Mouse (Mus musculus) E14TG2a.4 (cell line): ENCODE measurements around the gene Zfp64.

Experiments
- H3K27me3 ChIP-seq: 2 replicates; pipeline ENCODE4 v1.6.1; 2014; ENCODE audit warnings: low read length, control low read depth; ENCODE audit not compliant: insufficient read depth
- H3K36me3 ChIP-seq: 2 replicates; pipeline ENCODE4 v1.6.1; 2014; ENCODE audit warnings: low read length, control low read depth; ENCODE audit not compliant: insufficient read depth
- H3K4me1 ChIP-seq: replicated peaks from 2 replicates; pipeline ENCODE4 v1.6.1; 2014; ENCODE audit warnings: low read depth, low read length, control low read depth
- H3K4me3 ChIP-seq: replicated peaks from 2 replicates; pipeline ENCODE4 v1.5.1; 2014; ENCODE audit warnings: mild to moderate bottlenecking, low read length
- H3K9me3 ChIP-seq: 2 replicates; pipeline ENCODE4 v1.6.1; 2014; ENCODE audit warnings: low read length, control low read depth
- CTCF ChIP-seq: conservative IDR thresholded peaks from 2 replicates; pipeline ENCODE4 v1.5.1; 2014; ENCODE audit warnings: low read length
- NANOG ChIP-seq: IDR thresholded peaks from 2 replicates; pipeline ENCODE4 v1.6.1; 2014; ENCODE audit warnings: borderline replicate concordance, low read length, mixed read lengths
- POU5F1 ChIP-seq: IDR thresholded peaks from 2 replicates; pipeline ENCODE4 v1.6.1; 2014; ENCODE audit warnings: low read length, borderline replicate concordance

The Zfp64 gene

DNA sequence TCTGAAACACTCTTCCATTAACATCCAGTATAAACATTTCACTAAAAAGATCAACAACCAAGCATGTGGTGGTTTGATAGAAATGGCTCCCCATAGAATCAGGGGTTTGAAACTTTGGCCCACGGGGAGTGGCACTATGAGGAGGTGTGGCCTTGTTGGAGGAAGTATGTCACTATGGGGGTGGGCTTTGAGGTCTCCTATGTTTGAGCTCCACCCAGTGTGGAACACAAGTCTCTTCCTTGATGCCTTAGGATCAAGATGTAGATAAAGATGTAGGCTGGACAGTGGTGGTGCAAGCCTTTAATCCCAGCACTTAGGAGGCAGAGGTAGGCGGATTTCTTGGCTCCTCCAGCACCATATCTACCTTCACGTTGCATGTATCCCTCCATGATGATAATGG, 5.4 kb upstream of the Zfp64 start:
- H3K9me3 ChIP-seq = no peaks in the 10 kb centered on the region
- TF ChIP-seq POU5F1 (no peak), CTCF (no peak), NANOG (no peak)
- H3K36me3 ChIP-seq = peaks cover 32% of the 10 kb centered on the region
- H3K4me3 ChIP-seq = peak overlapping the region; percentile 100
- peaks cover 70% of the 10 kb centered on the region for H3K4me1 ChIP-seq
- no peaks in the 10 kb centered on the region for H3K27me3 ChIP-seq

DNA sequence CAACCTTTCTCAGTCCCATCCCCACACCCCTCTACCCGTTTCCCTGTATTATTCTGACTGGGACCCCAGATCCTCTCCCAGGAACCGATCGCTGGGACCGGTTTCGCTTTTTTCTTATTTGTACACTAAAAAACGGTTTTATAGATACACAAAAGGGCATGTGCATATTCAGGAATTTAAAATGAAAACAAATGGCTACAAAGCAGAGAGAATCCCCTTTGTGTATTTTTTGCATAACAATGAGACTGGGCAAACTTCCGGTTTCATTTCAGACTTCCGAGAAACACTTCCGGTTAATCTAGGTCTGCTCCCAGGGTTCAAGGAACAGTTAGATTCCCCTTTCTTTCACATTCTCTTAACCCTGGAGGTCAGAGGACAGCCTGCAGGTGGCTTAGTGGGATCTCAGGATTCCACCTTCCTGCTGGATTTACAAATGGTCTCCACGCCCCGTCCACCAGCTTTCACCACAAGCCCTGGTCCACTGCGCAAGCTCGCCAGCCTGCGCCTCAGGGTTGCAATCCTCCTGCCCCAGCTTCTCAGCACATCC, 4.0 kb upstream of the Zfp64 start:
- Histone ChIP-seq H3K4me3 (peak overlapping the region; percentile 100), H3K27me3 (no peaks in the 10 kb centered on the region)
- TF ChIP-seq POU5F1 = peak; percentile 100
- TF ChIP-seq NANOG = no peak

DNA sequence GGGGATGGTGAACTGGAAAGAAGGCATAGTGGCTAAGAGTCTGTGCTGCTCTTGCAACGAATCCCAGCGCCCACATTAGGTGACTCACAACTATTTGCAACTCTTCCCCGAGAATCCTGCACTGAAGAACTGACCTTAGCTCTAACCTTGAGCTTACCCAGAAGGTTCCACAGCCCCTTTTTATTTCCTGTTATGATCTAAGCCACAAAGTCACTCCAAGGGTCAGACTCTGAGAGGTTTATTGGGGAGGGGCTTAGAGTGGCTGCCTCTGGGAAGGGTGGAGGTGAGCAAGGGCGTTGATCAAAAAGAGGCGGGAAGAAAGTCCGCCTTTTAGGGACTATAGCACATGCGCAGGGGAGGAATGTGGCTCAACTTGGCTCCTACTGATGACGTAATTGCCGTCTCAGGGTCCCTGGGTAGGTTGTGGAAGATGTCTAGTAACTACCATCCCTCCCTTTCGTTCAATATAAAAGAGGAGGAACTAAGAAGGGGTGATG, 511 bp upstream of the Zfp64 start:
- peaks cover 73% of the 10 kb centered on the region for H3K4me1 ChIP-seq
- H3K4me3 ChIP-seq = peak overlapping the region; percentile 100
- peaks cover 43% of the 10 kb centered on the region for H3K36me3 ChIP-seq
- H3K9me3 ChIP-seq = no peaks in the 10 kb centered on the region
- no peaks in the 10 kb centered on the region for H3K27me3 ChIP-seq
- TF ChIP-seq POU5F1 (no peak), NANOG (no peak), CTCF (no peak)

More for the DNA sequence above, 4.0 kb upstream of the Zfp64 start:
- no peaks in the 10 kb centered on the region for H3K9me3 ChIP-seq
- peaks cover 68% of the 10 kb centered on the region for H3K4me1 ChIP-seq
- H3K36me3 ChIP-seq = peaks cover 25% of the 10 kb centered on the region

DNA sequence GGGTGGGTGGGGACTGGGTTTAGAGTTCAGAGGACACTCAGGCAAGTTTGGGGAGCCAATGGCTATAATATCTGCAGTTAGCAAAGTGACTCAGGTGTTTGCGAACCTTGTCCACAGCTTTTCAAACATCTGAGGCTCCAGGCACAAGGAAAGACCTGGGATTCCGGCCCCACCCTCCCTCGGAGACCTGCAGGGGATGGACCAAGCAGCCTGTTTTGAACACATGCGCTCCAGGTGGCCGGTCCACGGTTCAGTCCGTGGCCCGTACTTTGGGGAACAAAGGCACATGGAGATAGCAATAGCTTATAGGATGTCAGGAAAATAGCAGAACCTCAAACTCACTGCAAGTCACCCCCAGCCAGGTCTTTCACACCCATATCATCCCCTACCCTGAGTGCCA, 1.0 kb downstream of the Zfp64 start:
- Histone ChIP-seq H3K9me3 (no peaks in the 10 kb centered on the region), H3K36me3 (peaks cover 58% of the 10 kb centered on the region), H3K4me1 (peaks cover 75% of the 10 kb centered on the region), H3K27me3 (no peaks in the 10 kb centered on the region), H3K4me3 (peak overlapping the region; percentile 100)
- TF ChIP-seq NANOG = no peak
- no peak for TF ChIP-seq POU5F1
- TF ChIP-seq CTCF = no peak

DNA sequence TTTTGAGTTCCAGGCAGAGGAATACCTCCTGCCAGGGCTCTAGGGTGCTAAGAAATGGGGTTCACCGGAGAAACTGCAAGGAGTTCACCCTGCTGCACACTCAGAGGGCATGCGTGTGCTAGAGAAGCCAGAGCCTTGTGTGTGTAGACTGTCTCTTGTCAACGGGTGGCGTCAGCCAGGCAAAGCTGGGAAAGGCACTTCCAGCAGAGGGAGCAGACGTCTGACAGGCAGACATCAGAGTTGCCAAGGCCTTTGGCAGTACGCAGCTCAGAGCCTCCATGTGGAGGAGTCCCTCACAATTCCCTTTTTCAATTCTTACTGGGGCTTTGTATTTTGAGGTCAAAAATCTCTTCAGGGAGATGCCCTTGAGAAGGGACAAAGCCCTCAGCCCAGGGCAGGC, 6.9 kb downstream of the Zfp64 start:
- Histone ChIP-seq H3K4me3 (no peak overlapping the region), H3K36me3 (peaks cover 94% of the 10 kb centered on the region), H3K27me3 (no peaks in the 10 kb centered on the region), H3K4me1 (peaks cover 80% of the 10 kb centered on the region), H3K9me3 (no peaks in the 10 kb centered on the region)
- TF ChIP-seq NANOG (no peak), POU5F1 (no peak), CTCF (no peak)

DNA sequence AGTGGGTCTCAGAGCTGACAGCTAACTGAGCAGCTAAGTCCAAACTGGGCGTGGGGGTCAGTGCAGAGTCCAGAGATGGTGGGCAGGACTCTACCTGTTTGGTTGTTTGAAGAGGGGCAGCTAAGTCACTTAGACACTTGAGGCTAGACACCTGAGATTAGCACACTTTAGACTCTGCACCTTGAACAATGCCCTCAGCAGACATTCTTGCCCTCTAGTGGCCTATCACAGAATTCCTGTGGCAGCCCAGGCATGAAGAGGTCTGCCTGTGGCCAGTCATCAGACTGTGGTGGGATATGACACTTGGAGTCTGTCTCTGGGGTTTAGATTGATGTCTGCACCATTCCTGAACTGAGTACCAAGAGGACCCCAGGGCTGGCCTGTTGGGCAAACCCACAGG, 7.7 kb downstream of the Zfp64 start:
- peaks cover 97% of the 10 kb centered on the region for H3K36me3 ChIP-seq
- no peak for TF ChIP-seq POU5F1
- peak; percentile 51; the same call in 1 of the 2 replicates for TF ChIP-seq CTCF
- no peak for TF ChIP-seq NANOG
- no peak overlapping the region for H3K4me3 ChIP-seq
- H3K9me3 ChIP-seq = no peaks in the 10 kb centered on the region
- no peaks in the 10 kb centered on the region for H3K27me3 ChIP-seq
- H3K4me1 ChIP-seq = peaks cover 72% of the 10 kb centered on the region

DNA sequence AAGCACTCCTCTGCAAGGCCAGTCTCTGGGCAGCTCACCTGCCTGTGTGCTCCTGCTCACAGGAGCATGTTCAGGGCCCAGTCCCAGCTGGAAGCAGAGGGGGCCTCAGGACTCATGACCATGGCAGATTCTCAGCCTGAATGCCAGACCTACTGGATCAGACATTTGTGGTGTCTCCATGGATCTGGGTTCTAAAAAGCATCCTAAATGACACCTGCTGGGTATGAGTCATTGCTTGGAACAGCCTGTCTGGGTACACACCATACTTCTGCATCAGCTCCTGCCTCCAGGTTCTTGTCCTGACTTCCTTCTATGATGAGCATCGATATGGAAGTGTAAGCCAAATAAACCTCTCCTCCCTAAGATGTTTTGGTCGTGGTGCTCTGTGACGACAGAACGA, 11.4 kb downstream of the Zfp64 start:
- Histone ChIP-seq H3K9me3 (no peaks in the 10 kb centered on the region), H3K4me3 (no peak overlapping the region), H3K36me3 (peaks cover 92% of the 10 kb centered on the region), H3K4me1 (peaks cover 42% of the 10 kb centered on the region), H3K27me3 (no peaks in the 10 kb centered on the region)
- no peak for TF ChIP-seq CTCF
- no peak for TF ChIP-seq POU5F1
- no peak for TF ChIP-seq NANOG

DNA sequence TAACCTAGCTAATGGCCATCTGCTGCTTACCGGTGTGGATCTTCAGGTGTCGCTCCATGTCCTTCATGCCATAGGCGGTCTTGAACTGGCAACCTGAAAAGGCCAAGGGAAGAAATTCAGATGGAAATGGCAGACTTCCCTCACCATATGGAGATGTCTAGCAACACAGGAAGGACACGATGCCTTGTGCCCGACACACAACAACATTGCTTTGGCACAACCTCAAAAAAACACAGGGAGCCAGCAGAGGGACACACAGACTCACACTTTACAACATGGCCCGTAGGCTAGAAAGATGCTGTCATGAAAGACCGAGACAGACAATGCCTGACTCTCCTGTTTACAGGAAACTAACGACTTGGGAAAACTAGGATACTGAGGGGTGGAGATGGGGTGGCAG, 15.4 kb downstream of the Zfp64 start:
- H3K36me3 ChIP-seq = peaks cover 88% of the 10 kb centered on the region
- TF ChIP-seq NANOG (no peak), CTCF (no peak), POU5F1 (no peak)
- H3K27me3 ChIP-seq = no peaks in the 10 kb centered on the region
- H3K4me1 ChIP-seq = peaks cover 38% of the 10 kb centered on the region
- no peak overlapping the region for H3K4me3 ChIP-seq
- no peaks in the 10 kb centered on the region for H3K9me3 ChIP-seq

DNA sequence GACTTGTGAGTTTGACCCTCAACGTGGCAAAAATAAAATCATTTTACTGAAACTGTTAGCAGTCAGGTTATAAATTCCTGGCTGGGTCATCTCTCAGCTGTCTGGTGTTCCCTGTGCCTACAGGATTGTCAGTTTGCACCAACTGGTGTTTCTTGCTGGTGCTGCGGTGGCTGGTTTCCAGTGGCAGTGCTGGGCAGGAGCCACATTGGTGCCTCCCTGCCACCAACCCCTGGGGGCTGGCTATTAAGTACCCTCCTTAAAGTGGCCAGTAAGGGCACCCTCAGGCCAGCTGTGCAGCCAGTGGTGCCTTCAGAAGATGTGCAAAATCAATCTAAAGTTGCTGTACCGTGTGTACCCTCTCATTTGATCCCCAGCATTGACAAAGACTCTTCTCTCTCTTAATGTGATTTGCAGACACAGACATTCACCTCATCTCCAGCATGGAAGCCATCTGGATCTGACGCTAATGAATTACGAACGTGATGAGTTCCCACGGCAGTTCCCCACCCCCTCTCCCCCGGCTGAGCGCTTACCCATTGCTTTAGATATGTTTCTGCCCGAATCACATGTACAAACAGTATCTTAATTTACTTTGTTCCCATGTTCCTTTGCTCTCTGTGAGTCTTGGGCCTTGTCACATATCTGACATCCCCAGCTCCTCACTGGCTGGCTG, 16.0 kb downstream of the Zfp64 start:
- TF ChIP-seq NANOG = no peak
- no peak for TF ChIP-seq CTCF
- no peak for TF ChIP-seq POU5F1
- Histone ChIP-seq H3K4me3 (no peak overlapping the region), H3K36me3 (peaks cover 88% of the 10 kb centered on the region), H3K27me3 (no peaks in the 10 kb centered on the region), H3K4me1 (peaks cover 38% of the 10 kb centered on the region), H3K9me3 (no peaks in the 10 kb centered on the region)
